Mouse (Mus musculus): ENCODE measurements around the gene Mc3r.

DNA sequence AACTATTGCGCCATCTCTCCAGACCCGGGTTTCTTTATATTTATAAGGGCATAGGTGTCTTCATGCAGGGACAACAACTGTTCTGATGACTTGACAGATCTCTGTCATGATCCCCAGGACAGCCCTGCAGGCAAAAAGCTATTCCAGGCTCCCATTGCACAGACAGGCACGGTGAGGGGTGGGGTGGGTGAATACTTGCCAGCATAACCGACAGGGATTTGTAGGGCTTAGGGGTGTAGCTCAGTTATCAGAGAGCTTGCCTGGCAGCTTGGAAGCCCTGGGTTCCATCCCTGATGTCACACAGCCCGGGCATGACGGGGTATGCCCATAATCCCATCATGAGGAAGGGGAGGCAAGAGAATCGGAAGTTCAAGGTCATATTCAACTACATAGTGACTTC lies 42.7 kb downstream of the Mc3r start:
- TF ChIP-seq CTCF (IDR thresholded peaks at IDR 0.05; ENCODE audit: extremely low read depth, insufficient read depth, insufficient read length, insufficient replicate concordance) (no peak), POLR2A (IDR thresholded peaks at IDR 0.05; ENCODE audit: low read depth, low read length) (no peak)
